Comparison of ENCODE assay signal across 24 mouse cellular contexts in genomic region chr10:121584033-121584432, GRCm38 (mm10). TPM values are rescaled to one million over a fixed set of nuclear protein-coding genes. Genes with fewer than 3 reads are reported as not detected.
"Had no signal": no experiment of that assay in that cellular context is flagged by ENCODE, and none has a peak within 500 bp of the region (broad histone marks: within the 10 kb centered on the region; RNA-seq: fewer than 3 reads in every experiment).

No protein-coding gene starts in this region.

- H3K27me3 ChIP-seq: lung, embryonic 15.5 days; midbrain, embryonic 12.5 days; neural tube, embryonic 13.5 days; neural tube, embryonic 15.5 days had no signal

- DNase-seq: liver, postnatal 0 days; lung, adult 2 months; lung, postnatal 14 days; lung, postnatal 36 days; midbrain, embryonic 14.5 days; retina, postnatal 1 day; right cerebral cortex, adult 18-20 months; right cerebral cortex, postnatal 25 days; right cerebral cortex, postnatal 4 days; spleen, adult 18-20 months; thymus, adult 18-20 months; thymus, postnatal 14 days; thymus, postnatal 36 days had no signal

- H3K27ac ChIP-seq: lung, embryonic 15.5 days; midbrain, embryonic 10.5 days; midbrain, embryonic 12.5 days; neural tube, embryonic 13.5 days; neural tube, embryonic 15.5 days had no signal

- ATAC-seq: liver, postnatal 0 days; lung, postnatal 0 days; midbrain, embryonic 16.5 days had no signal

- H3K4me3 ChIP-seq: lung, embryonic 15.5 days; midbrain, embryonic 10.5 days; midbrain, embryonic 12.5 days; myocyte; neural tube, embryonic 13.5 days; neural tube, embryonic 15.5 days had no signal

- H3K9ac ChIP-seq: lung, embryonic 15.5 days; midbrain, embryonic 12.5 days; neural tube, embryonic 13.5 days; neural tube, embryonic 15.5 days had no signal

- H3K9me3 ChIP-seq: lung, embryonic 15.5 days; midbrain, embryonic 12.5 days; neural tube, embryonic 13.5 days; neural tube, embryonic 15.5 days had no signal

- H3K4me2 ChIP-seq: lung, embryonic 15.5 days; midbrain, embryonic 12.5 days; neural tube, embryonic 13.5 days; neural tube, embryonic 15.5 days had no signal

RNA-seq across cellular contexts. Expression of gene D930020B18Rik, which starts 57.4 kb away (rescaled TPM):
- total RNA-seq: megakaryocyte, adult 5-6 weeks; megakaryocyte-erythroid progenitor cell, adult 5-6 weeks had no signal
- polyA plus RNA-seq: liver, postnatal 0 days; midbrain, embryonic 10.5 days; midbrain, embryonic 12.5 days; myocyte; neural tube, embryonic 11.5 days had no signal
